Mouse (Mus musculus) limb, embryonic 13.5 days (tissue): ENCODE measurements around the gene Plekha8. TPM values are rescaled to one million over a fixed set of nuclear protein-coding genes. Genes with fewer than 3 reads are reported as not detected.

ENCODE experiments used
- ATAC-seq: fragments of 200-750 bp; cut with Nextera tagmentation; 2 replicates; pipeline ENCODE4 v1.8.0; 2017; ENCODE audit warnings: low read depth, moderate number of reproducible peaks, moderate TSS enrichment; ENCODE audit not compliant: low FRiP score
- H3K27ac ChIP-seq: fragments of 300-500 bp; sonication (generic); 2 replicates; pipeline ENCODE4 v1.5.1; 2015; ENCODE audit warnings: inconsistent platforms, mild to moderate bottlenecking, moderate library complexity
- H3K27me3 ChIP-seq: fragments of 300-500 bp; sonication (generic); 2 replicates; pipeline ENCODE4 v1.6.1; 2015; ENCODE audit warnings: mild to moderate bottlenecking, inconsistent platforms
- H3K36me3 ChIP-seq: fragments of 300-500 bp; sonication (generic); 2 replicates; pipeline ENCODE4 v1.6.1; 2015; ENCODE audit warnings: inconsistent platforms, mild to moderate bottlenecking, moderate library complexity
- H3K4me1 ChIP-seq: fragments of 300-500 bp; sonication (generic); 2 replicates; pipeline ENCODE4 v1.6.1; 2015; ENCODE audit warnings: inconsistent platforms
- H3K4me2 ChIP-seq: fragments of 300-500 bp; sonication (generic); replicated peaks from 2 replicates; pipeline ENCODE4 v1.6.1; 2015; ENCODE audit warnings: inconsistent platforms, mild to moderate bottlenecking, moderate library complexity
- H3K4me3 ChIP-seq: fragments of 300-500 bp; sonication (generic); 2 replicates; pipeline ENCODE4 v1.5.1; 2015; ENCODE audit warnings: moderate library complexity, mild to moderate bottlenecking, inconsistent platforms
- H3K9ac ChIP-seq: fragments of 300-500 bp; sonication (generic); 2 replicates; pipeline ENCODE4 v1.6.1; 2015; ENCODE audit warnings: mild to moderate bottlenecking, inconsistent platforms
- H3K9me3 ChIP-seq: fragments of 300-500 bp; sonication (generic); 2 replicates; pipeline ENCODE4 v1.6.1; 2016; ENCODE audit warnings: inconsistent platforms
- WGBS: fragments of 180-500 bp; shearing (Covaris S2); methylation state at CpG from one replicate; pipeline ENCODE4 v1.1.7; 2015; 5-methylcytosine and 5-hydroxymethylcytosine counted together
- polyA plus RNA-seq: library from polyadenylated mRNA; unstranded; fragments of >200 nt; fragmentation: Nextera tagmentation; extraction: Ambion mirVana; gene quantifications from 2 replicates; pipeline ENCODE4 v1.2.1, GENCODE M21; 2015

Plekha8 gene
- polyA plus RNA-seq, 1 experiment from 2014 or later: 16.7 TPM

DNA sequence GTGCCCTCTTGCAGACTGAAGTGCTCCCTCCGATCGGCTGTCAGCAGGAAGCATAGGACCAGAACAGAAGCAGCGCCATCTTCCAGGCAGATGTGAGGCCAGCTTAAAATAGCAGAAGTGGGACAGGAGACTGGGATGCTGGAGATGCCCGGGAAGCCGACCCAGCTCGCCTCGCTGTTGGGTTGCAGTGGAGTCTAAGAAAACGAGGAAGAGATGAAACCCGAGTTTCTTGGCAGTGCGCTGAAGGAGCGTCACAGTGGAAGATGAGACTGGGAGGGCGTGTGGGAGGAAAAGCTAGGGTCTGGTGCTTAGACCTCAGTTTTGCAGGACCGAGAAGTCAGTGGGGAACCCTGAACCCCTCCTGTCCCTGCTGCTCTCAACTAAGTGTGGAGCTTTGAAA, 95.9 kb downstream of the Plekha8 start:
- whole genome bisulfite sequencing: 84% methylated on average over 13 of the region's 13 CpGs
- no peak overlapping the region for H3K9ac ChIP-seq
- no peak overlapping the region for H3K4me2 ChIP-seq
- H3K9me3 ChIP-seq: no peaks in the 10 kb centered on the region
- H3K27me3 ChIP-seq: no peaks in the 10 kb centered on the region
- H3K4me3 ChIP-seq: no peak overlapping the region
- no peaks in the 10 kb centered on the region for H3K4me1 ChIP-seq
- H3K27ac ChIP-seq: no peak overlapping the region
- no peak for ATAC-seq
- H3K36me3 ChIP-seq: peaks cover 2% of the 10 kb centered on the region; the same call in 1 of the 2 replicates

DNA sequence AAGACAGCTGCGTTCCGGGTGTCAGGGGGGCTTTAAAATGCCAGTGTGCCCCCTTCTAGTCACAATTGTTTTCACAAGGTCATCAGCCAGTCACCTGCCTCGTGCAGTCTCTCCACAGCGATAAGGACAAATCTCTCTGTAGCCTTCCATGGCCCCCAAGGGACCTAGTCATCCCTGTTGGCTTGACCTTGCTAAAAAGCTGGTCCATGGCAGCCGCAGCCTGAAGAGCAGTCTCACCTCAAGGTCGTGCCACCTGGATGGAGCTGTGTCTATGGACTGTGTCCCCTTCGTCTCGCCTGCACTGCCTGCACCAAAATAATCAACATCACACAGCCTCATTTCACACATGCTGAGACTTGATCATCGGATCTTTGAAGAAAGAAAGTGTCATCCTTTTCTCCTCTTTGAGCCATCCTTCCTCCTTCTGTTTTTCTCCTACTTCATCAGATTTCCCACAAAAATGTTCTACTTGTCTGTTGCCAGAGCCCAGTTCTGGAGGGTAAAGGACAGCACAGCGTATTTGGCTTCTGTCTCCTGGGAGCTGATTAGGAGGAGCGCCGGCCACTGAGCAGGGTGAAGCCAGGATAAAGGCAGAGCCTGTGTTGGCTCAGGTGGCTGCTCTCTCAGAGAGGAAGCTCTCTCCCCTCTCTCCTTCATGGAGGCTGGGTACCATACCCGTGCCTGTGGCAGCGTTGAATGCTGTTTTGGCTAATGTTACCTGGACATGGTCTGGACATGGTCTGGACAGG, 96.6 kb downstream of the Plekha8 start:
- H3K27ac ChIP-seq: no peak overlapping the region
- no peak for ATAC-seq
- no peak overlapping the region for H3K9ac ChIP-seq
- no peak overlapping the region for H3K4me2 ChIP-seq
- H3K36me3 ChIP-seq: peaks cover 2% of the 10 kb centered on the region; the same call in 1 of the 2 replicates
- no peaks in the 10 kb centered on the region for H3K27me3 ChIP-seq
- no peaks in the 10 kb centered on the region for H3K4me1 ChIP-seq
- WGBS: 78% methylated on average over 14 of the region's 14 CpGs
- H3K9me3 ChIP-seq: no peaks in the 10 kb centered on the region
- no peak overlapping the region for H3K4me3 ChIP-seq

DNA sequence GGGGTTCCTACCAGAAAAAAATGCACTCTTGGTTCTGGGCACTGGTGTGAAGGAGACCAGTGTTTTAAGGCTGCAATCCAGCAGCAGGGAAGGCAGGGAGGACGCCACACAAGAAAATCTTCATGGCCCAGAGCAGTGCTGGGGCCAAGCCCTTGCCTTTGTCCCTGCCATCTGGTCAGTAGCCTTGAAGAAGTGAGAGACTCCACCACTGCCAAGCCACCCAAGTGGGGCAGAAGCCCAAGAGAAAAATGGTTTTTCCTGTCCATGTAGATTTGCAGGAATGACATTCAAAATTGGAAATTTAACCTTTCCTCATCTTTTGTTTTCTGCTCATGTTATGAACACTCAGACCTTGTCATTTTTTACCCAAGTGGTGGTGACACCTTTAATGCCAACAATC, 97.3 kb downstream of the Plekha8 start:
- WGBS: 77% methylated on average over 1 of the region's 1 CpGs

DNA sequence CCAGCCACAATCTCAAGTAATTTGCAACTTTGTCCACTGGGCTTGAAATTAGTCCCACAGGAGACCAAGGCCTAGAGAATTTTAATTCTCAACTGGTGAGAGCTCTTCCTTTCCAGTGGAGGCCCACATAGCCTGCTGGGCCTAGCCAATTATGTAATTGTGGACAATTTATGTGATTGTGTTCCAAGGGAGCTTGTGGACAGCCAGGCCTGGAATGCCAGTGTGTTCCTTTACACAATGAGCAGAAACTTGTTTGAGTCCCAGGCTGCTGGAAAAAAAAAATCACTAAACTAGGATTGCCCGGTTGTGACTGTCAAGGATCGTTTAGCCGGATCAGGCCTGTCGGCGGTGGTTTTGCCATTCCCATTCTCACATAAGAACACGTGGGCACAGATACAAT, 98.4 kb downstream of the Plekha8 start:
- 92% methylated on average over 6 of the region's 6 CpGs for WGBS
- Histone ChIP-seq H3K4me1 (no peaks in the 10 kb centered on the region), H3K27me3 (no peaks in the 10 kb centered on the region; the same call in 1 of the 2 replicates), H3K4me3 (no peak overlapping the region), H3K36me3 (peaks cover 2% of the 10 kb centered on the region; the same call in 1 of the 2 replicates), H3K27ac (no peak overlapping the region), H3K4me2 (no peak overlapping the region), H3K9ac (no peak overlapping the region), H3K9me3 (no peaks in the 10 kb centered on the region)
- ATAC-seq: no peak

More for the DNA sequence above, 97.3 kb downstream of the Plekha8 start:
- no peaks in the 10 kb centered on the region; the same call in 1 of the 2 replicates for H3K27me3 ChIP-seq
- ATAC-seq: no peak
- no peak overlapping the region for H3K4me3 ChIP-seq
- no peaks in the 10 kb centered on the region for H3K4me1 ChIP-seq
- H3K27ac ChIP-seq: no peak overlapping the region
- no peak overlapping the region for H3K9ac ChIP-seq
- no peaks in the 10 kb centered on the region for H3K9me3 ChIP-seq
- peaks cover 2% of the 10 kb centered on the region; the same call in 1 of the 2 replicates for H3K36me3 ChIP-seq
- no peak overlapping the region for H3K4me2 ChIP-seq

Other genes starting within 250 kb of the Plekha8 start
- gene Wipf3, start 165.5 kb upstream of the Plekha8 start, polyA plus RNA-seq: 1.6 and 2.1 TPM in 2 replicates
- gene Scrn1, start 28.6 kb upstream of the Plekha8 start, polyA plus RNA-seq: 11.5 and 13.0 TPM in 2 replicates
- gene Fkbp14, start 2.2 kb downstream of the Plekha8 start, polyA plus RNA-seq: 44.1 and 51.3 TPM in 2 replicates
- 12.0 and 12.2 TPM in 2 replicates for gene Mturn, start 86.5 kb downstream of the Plekha8 start, polyA plus RNA-seq
- gene Znrf2, start 221.8 kb downstream of the Plekha8 start, polyA plus RNA-seq: 2.9 and 3.1 TPM in 2 replicates